Mouse (Mus musculus) large intestine, adult 2 months (tissue): ENCODE measurements at regions not wholly inside any gene's neighbourhood (a gene's known extent, or its start where the extent isn't known, plus 50 kb on each side); places are given as distances from the start of the nearest gene placed in this dataset.
"Not testable (repeated sequence)": the region's sequence is repeated elsewhere in the genome, so short reads cannot be mapped to it uniquely, and the experiment has no call there.

Source experiments
- DNase-seq: peaks from one replicate; pipeline ENCODE4 v3.0.0-alpha.2; 2012; ENCODE audit warnings: low read depth, low spot score
- WGBS: fragments of 180-500 bp; shearing (Covaris S2); methylation state at CpG from one replicate; pipeline ENCODE4 v1.1.7; 2018; 5-methylcytosine and 5-hydroxymethylcytosine counted together

DNA sequence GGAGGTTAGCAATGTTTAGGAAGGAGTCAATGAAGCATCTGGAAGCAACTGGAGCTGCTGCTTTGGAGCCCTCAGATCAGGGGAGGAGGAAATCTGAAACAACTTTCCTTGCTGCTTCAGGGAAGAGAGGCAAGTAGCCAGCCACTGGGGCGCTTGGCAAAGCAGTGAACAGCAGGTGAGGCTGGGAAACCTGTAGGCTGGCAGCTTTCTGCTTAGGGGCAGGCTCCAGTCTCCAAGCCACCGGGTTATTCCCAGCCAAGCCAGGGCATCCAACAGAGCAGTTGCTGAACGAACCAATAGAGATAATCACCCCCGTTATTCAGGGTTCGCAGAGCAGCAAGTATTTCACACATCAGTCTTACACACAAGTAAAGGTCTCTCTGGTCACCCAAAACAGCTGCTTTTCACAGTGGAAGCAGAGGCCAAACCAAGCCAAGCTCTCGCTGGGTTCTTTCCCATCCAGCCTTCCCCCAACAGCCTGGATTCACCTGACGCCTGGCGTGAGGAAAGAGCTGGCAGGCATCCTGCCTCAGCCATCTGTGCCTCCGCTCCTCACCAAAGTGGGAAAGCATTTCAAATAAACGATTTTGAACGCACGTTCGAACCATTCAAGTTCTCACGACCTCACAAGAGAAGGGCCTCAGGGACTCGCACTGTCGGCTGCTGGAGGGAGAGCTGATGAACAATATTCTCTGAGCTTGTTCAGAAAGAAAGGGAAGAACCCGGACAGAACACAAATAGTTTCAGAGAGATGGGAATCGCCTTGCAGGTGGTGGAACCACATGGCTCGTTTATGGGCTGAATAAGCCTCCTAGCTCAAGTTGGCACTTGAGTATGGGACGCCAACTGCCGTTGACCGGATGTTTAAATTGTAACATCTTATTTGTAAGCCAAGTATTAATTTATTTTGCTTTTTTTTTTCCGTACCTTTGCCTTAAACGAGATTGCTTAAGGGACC is 454.8 kb upstream of the Jmjd1c start:
- DNase-seq: no peak
- WGBS: 72% methylated on average over 24 of the region's 24 CpGs

DNA sequence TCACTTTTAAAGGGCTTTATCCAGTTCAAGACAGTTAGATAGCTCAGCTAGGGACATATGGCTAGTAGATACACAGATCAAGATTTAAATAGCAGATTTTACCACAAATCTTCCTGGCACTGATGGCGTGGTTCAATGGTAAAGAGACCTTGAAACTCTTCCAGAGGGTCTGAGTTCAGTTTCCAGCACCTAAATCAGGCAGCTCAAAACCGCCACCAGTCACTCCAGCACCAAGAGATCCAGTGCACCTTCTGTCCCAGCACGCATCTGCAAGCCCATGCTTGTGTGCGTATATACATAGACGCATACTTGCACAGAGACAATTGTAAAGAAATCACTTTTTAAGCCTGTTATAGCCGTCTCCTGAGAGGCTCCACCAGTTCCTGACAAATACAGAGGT is 454.0 kb upstream of the Jmjd1c start:
- DNase-seq: no peak
- 85% methylated on average over 6 of the region's 6 CpGs for WGBS

- WGBS: 74% methylated on average over 5 of the region's 5 CpGs
- DNase-seq: no peak
These were observed 452.8 kb upstream of the Jmjd1c start for GRCm38 (mm10) chr10:66643160-66643559.

- no peak for DNase-seq
- WGBS: 74% methylated on average over 5 of the region's 5 CpGs
These were observed 438.4 kb upstream of the Jmjd1c start for GRCm38 (mm10) chr10:66657520-66657919.

GRCm38 (mm10) chr10:66683160-66683559 is 412.8 kb upstream of the Jmjd1c start:
- WGBS: 71% methylated on average over 6 of the region's 6 CpGs
- no peak for DNase-seq

- DNase-seq: not testable (repeated sequence)
- WGBS: 70% methylated on average over 2 of the region's 2 CpGs
These were observed 406.7 kb upstream of the Jmjd1c start for GRCm38 (mm10) chr10:66689196-66689595.

- WGBS: 84% methylated on average over 11 of the region's 11 CpGs
- DNase-seq: no peak
These were observed 401.2 kb upstream of the Jmjd1c start for GRCm38 (mm10) chr10:66694549-66695285.

GRCm38 (mm10) chr10:66714926-66715325 is 381.0 kb upstream of the Jmjd1c start:
- not testable (repeated sequence) for DNase-seq
- WGBS: 92% methylated on average over 9 of the region's 9 CpGs

DNA sequence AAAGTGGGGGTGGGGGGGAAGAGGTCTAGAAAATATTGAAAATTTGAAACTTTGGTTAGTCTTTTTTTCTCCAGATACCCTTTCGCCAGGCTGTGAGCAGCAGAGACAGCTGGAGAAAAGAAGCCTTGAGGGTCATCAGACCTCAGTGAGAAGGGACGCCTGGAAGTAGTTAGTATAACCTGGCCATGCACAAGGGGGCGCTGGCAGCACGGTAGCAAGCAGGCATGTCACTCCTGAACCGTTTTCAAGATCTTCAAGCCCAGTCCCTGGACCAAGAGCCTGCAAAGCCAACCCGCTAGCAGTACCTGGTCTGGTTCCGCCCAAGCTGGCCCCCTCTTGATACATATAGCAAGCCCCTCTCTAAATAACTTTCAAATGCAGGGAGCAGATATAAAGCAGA is 378.0 kb upstream of the Jmjd1c start:
- WGBS: 74% methylated on average over 7 of the region's 7 CpGs
- no peak for DNase-seq

- 88% methylated on average over 11 of the region's 11 CpGs for WGBS
- no peak for DNase-seq
These were observed 376.1 kb upstream of the Jmjd1c start for GRCm38 (mm10) chr10:66719796-66720195.

DNA sequence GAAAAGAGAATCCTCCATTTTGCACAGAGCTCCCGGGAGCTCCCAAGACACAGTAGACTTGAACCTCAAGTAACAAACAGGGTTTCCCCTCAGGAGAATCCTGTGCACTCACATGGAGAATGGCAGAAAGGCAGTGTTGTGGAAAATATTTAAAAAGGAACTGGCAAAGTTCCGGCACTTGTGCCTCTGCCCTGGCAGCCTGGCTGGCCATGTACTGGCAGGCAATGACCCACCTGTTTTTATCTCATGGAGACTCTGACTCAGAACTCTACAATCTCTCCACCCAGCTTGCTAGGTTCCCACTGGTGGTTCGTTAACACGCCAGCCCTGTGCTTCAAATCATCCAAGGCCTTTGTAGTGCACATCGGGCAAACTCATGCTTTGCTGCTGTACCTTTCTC is 362.3 kb upstream of the Jmjd1c start:
- DNase-seq: no peak
- WGBS: 89% methylated on average over 5 of the region's 5 CpGs

DNA sequence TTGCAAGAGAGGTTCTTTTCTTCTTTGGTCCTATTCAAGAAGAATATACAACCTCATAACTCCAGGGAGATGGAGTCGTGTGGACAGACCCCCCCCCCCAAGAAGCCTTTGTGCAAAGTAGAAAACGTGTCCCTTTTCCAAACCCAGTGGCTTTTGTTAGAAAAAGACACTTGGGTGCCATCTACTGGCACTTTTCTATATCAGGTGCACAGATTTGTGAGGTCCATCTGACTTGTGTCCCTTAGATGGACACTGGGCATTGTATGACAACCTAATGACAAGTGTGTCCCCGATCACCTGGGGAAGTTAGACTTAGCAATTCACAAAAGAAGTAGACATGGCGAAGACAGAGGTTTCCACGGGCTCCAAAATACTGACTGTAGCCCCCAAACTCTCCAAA is 361.1 kb upstream of the Jmjd1c start:
- DNase-seq: no peak
- WGBS: 57% methylated on average over 5 of the region's 5 CpGs

DNA sequence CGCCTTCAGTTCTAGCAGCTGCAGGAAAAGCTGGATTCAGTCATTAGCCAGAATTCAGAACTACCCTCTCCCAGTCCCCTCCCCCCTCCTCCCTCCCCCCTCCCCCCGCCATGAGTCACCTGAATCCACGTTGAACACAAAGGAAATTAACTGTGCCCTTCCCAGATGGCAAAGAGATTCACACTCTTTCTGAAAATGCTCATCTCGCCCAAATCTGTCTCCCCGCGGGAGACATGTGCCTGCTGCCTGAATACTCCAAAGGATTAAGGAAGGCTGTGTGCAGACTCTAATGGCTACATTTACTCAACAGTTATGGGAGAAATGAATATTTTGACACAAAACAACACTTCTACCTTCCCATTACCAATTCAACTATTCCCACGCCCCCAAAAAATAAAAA is 356.9 kb upstream of the Jmjd1c start:
- DNase-seq: no peak
- WGBS: 63% methylated on average over 7 of the region's 7 CpGs

DNA sequence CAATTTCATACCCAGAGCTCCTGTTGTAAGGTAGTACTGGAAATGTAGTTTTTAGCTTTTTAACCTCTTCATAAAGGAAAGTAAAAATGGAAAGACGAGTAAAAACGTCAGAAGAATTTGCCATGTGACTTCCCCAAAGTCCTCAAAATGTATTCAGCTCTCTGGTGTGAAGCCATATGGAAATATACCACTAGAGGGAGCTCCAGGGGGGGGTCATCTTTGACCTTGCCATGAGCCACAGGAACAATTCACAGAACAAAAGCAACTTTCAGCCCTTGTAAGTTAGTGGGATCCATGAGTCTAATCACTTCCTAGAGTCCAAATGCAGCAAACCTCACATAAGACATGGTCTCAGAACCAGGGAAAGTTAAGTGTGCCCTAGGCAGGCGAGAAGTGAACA is 354.1 kb upstream of the Jmjd1c start:
- DNase-seq: no peak

GRCm38 (mm10) chr10:66743254-66743653 is 352.7 kb upstream of the Jmjd1c start:
- 81% methylated on average over 6 of the region's 6 CpGs for WGBS
- no peak for DNase-seq

More for the DNA sequence above, 354.1 kb upstream of the Jmjd1c start:
- WGBS: 57% methylated on average over 3 of the region's 3 CpGs

- WGBS: 97% methylated on average over 10 of the region's 10 CpGs
- DNase-seq: no peak
These were observed 350.1 kb upstream of the Jmjd1c start for GRCm38 (mm10) chr10:66745871-66746270.

DNA sequence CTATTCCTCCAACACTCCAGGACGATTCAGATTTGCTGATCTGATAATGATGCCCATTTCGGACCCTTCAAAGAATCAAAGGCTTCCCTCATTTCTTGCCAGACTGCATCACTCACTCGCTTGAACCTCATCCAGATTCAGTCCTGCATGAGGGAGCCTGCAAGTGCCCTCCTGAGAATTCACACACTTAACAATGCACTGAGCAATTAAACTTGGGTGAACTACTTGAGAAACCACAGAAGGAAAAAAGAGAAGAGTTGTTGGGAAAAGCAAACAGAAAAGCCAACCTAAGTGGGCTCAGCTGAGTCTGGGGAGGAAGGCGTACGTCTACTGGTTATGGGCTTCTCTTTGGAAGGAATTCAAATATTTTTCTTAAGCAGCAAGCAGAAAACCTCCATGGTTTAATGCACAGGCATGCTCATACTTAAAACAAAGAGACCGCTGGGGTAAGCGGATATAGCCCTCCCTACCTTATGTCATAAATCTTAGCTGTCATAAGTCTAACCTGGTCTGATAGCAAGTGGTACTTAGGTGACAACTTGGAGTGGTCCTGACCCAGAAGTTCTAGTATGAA is 343.6 kb upstream of the Jmjd1c start:
- WGBS: 64% methylated on average over 7 of the region's 7 CpGs
- DNase-seq: no peak

DNA sequence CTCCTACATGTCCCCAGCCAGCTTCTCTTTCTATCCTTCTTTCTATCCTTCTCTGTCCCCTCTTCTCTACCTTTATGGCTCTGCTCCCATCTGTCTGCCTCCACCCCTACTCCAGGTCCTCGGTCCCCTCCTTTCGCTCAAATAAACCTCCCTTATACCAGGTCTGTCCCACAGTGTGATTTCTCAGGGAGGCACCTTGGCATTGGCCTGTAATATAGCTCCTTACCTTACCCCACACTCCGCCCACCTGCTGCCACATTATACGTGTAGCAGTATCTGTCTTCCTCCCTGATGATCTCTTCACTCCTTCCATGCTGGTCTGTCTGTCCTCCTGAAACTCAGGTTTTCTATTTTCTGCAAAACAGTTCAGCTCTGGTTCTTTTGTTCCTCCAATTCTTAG is 339.1 kb upstream of the Jmjd1c start:
- 78% methylated on average over 4 of the region's 4 CpGs for WGBS
- DNase-seq: no peak

DNA sequence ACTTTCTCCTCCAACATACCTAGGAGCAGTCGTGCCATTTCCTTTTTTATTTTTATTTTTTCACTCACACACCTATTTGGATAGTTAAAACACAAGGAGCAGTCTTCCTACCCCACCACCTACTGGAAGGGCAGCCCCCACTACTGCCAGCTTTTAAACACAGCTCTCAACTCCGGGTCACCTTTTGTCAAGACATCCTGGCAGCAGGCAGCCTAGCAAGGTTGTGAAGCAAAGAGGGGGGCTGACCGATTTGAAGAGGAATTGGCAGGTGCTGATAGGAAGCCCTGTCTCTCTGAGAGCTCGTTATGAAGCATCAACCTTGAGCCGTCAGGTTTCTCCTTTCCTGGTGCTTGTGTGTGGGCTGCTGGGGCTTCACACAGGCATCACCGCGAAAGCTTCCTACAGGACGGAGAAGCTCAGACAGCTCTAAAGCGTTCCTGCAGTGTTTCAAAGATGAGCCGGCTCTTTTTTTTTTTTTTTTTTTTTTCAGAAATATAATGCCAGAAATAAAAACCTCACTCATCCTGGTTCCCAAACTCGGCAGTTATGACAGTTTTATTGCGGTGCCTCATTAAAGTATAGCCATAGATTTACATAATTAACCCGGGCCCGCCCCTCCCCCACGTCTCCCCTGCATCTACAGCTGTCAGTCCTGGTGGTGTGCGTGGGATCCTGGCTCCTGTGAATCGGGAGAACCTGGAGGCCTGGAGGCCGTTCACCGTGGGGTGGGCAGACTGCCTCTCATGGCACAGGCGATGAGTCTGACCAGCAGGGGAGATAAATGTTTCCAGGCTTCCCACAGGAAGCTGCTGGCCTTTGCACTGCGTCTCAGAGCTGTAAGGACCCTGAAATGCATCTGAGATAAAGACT is 325.5 kb upstream of the Jmjd1c start:
- WGBS: 42% methylated on average over 21 of the region's 21 CpGs
- DNase-seq: no peak
